Mouse (Mus musculus) ES-Bruce4 (cell line): ENCODE measurements at regions not wholly inside any gene's neighbourhood (a gene's known extent, or its start where the extent isn't known, plus 50 kb on each side); places are given as distances from the start of the nearest gene placed in this dataset.

Source experiments
- H3K27ac ChIP-seq: 2 replicates; pipeline ENCODE4 v1.5.1; 2012; ENCODE audit warnings: low read length, inconsistent platforms; ENCODE audit not compliant: insufficient read depth
- H3K27me3 ChIP-seq: 2 replicates; pipeline ENCODE4 v1.6.1; 2012; ENCODE audit warnings: mild to moderate bottlenecking, low read length, inconsistent platforms; ENCODE audit not compliant: control insufficient read depth, poor library complexity, insufficient read depth, severe bottlenecking
- H3K36me3 ChIP-seq: 2 replicates; pipeline ENCODE4 v1.6.1; 2012; ENCODE audit warnings: inconsistent platforms, mild to moderate bottlenecking, low read length, moderate library complexity; ENCODE audit not compliant: control insufficient read depth, poor library complexity, insufficient read depth, severe bottlenecking
- H3K4me1 ChIP-seq: one replicate; pipeline ENCODE4 v1.8.1; 2011; ENCODE audit warnings: low read length; ENCODE audit not compliant: control insufficient read depth, insufficient read depth
- H3K4me3 ChIP-seq: 2 replicates; pipeline ENCODE4 v1.5.1; 2011; ENCODE audit warnings: low read depth, mild to moderate bottlenecking, low read length
- H3K9ac ChIP-seq: 2 replicates; pipeline ENCODE4 v1.6.1; 2012; ENCODE audit warnings: low read depth, mild to moderate bottlenecking, inconsistent platforms; ENCODE audit not compliant: poor library complexity, severe bottlenecking
- H3K9me3 ChIP-seq: replicated peaks from 2 replicates; pipeline ENCODE4 v1.6.1; 2012; ENCODE audit warnings: mild to moderate bottlenecking, low read length, inconsistent platforms; ENCODE audit not compliant: control insufficient read depth, poor library complexity, insufficient read depth, severe bottlenecking
- CTCF ChIP-seq: IDR thresholded peaks from one replicate; pipeline ENCODE4 v1.8.1; 2011; ENCODE audit warnings: low read depth, low read length
- EP300 ChIP-seq: IDR thresholded peaks from 2 replicates; pipeline ENCODE4 v1.6.1; 2011; ENCODE audit warnings: low read depth, low read length; ENCODE audit not compliant: insufficient read depth
- POLR2A ChIP-seq: IDR thresholded peaks from one replicate; pipeline ENCODE4 v1.8.1; 2011; ENCODE audit warnings: low read length; ENCODE audit not compliant: insufficient read depth

DNA sequence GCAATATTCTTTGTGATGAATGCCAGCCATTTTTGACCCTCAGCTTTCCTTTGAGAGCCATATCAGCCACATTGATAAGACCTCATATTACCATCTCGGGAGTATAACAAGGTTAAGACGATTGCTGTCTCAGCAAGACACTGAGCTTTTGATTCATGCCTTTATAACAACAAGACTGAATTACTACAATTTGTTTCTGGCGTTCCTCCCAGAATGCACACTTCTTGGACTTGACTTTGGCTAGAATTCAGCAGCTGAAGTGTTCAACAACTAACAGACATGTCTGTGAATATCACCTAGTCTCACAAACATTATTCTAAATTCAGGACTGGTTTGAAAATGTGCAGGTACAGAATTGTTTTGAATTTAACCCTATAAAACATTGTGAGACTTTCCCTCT, 324.5 kb downstream of the Dnajb9 start:
- TF ChIP-seq POLR2A = no peak
- TF ChIP-seq EP300 = no peak
- TF ChIP-seq CTCF = no peak
- no peaks in the 10 kb centered on the region for H3K9me3 ChIP-seq
- H3K27me3 ChIP-seq = no peaks in the 10 kb centered on the region
- no peak overlapping the region for H3K9ac ChIP-seq
- no peaks in the 10 kb centered on the region for H3K36me3 ChIP-seq
- H3K4me1 ChIP-seq = peaks cover 1% of the 10 kb centered on the region
- no peak overlapping the region for H3K4me3 ChIP-seq
- no peak overlapping the region for H3K27ac ChIP-seq

- Histone ChIP-seq H3K27ac (no peak overlapping the region), H3K4me1 (no peaks in the 10 kb centered on the region), H3K36me3 (no peaks in the 10 kb centered on the region), H3K27me3 (no peaks in the 10 kb centered on the region), H3K4me3 (no peak overlapping the region), H3K9me3 (no peaks in the 10 kb centered on the region), H3K9ac (no peak overlapping the region)
- TF ChIP-seq CTCF = no peak
- no peak for TF ChIP-seq POLR2A
- no peak for TF ChIP-seq EP300
Measured at GRCm38 (mm10) chr12:43860479-43860878, 349.6 kb downstream of the Dnajb9 start.

- no peak overlapping the region for H3K4me3 ChIP-seq
- H3K9me3 ChIP-seq = no peaks in the 10 kb centered on the region
- no peak overlapping the region for H3K9ac ChIP-seq
- H3K27ac ChIP-seq = no peak overlapping the region
- TF ChIP-seq EP300 (no peak), CTCF (no peak), POLR2A (no peak)
- no peaks in the 10 kb centered on the region for H3K27me3 ChIP-seq
- H3K4me1 ChIP-seq = no peaks in the 10 kb centered on the region
- H3K36me3 ChIP-seq = no peaks in the 10 kb centered on the region
Measured at GRCm38 (mm10) chr12:43856370-43856769, 353.8 kb downstream of the Dnajb9 start.

GRCm38 (mm10) chr12:43852246-43852645, 357.9 kb downstream of the Dnajb9 start:
- Histone ChIP-seq H3K9ac (no peak overlapping the region), H3K4me1 (no peaks in the 10 kb centered on the region), H3K36me3 (no peaks in the 10 kb centered on the region), H3K27ac (no peak overlapping the region), H3K4me3 (no peak overlapping the region), H3K27me3 (no peaks in the 10 kb centered on the region), H3K9me3 (no peaks in the 10 kb centered on the region)
- TF ChIP-seq CTCF (no peak), POLR2A (no peak), EP300 (no peak)

DNA sequence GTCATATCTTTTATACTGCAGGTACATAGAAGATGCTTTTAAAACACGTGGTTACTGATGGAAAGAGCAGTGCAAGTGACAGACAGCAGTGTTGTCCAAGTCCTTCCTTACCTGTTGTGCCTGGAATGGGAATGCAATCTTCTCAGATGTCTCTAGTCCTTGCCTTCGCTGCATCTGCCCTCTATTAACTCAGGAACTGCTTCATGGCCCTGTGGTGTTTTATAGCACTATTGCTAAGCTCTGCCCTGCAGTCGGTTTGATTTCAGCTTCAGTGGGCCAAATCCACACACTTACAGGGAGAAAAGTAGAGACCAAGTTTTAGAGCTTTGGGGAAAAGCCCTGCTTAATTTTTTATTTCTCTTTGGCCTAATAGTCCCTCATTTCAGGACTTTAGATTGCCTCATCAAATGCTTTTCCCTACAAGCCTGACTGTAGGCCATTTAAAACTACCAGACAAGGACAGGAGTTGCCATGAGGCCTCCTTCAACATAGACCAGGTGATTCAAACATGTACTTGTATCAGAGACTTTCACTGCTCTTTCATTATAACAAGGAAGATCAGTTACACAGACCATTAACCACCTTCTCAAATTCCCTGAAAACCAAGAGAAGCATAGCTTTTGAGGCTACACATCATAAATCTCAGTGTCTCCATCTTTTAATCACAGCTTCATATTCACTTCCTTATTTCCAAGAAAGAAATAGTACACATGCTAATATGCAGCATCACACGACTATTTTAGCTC, 358.7 kb downstream of the Dnajb9 start:
- no peak overlapping the region for H3K9ac ChIP-seq
- H3K27me3 ChIP-seq = no peaks in the 10 kb centered on the region
- no peaks in the 10 kb centered on the region for H3K4me1 ChIP-seq
- TF ChIP-seq EP300 = no peak
- no peak for TF ChIP-seq POLR2A
- no peak for TF ChIP-seq CTCF
- H3K36me3 ChIP-seq = no peaks in the 10 kb centered on the region
- H3K4me3 ChIP-seq = no peak overlapping the region
- no peak overlapping the region for H3K27ac ChIP-seq
- no peaks in the 10 kb centered on the region for H3K9me3 ChIP-seq

DNA sequence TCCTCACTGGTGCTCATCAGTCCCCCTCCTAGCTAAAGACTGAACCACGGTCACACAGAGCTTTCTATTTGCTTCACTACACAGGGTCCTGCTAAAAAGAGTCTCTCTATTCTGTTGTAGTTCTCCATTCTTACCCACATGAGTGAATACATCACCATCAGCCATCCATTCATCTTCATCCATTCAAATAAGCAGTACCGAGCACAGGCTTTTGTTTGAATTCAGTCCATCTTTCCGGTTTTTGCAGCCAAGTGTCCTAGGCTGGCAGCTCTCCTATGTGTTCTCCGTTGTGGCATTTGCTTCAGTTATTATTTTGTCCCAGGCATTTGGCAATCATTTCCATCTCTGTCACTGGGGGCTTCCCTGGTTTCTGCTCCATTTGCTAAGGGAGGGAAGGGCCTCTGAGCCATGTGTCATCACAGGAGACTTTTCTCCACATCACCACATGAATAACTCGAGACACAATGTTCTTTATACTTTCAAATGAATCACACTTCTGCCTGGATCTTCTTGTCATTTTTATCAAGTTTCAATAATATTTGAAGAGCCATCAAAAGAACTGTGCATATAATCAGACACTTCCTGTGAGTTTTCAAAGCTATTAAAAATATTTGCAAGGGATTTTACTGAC, 366.1 kb downstream of the Dnajb9 start:
- Histone ChIP-seq H3K9ac (no peak overlapping the region), H3K27me3 (no peaks in the 10 kb centered on the region), H3K4me3 (no peak overlapping the region), H3K27ac (no peak overlapping the region), H3K4me1 (no peaks in the 10 kb centered on the region), H3K9me3 (no peaks in the 10 kb centered on the region), H3K36me3 (no peaks in the 10 kb centered on the region)
- TF ChIP-seq POLR2A = no peak
- no peak for TF ChIP-seq EP300
- TF ChIP-seq CTCF = no peak
